Mouse (Mus musculus) cerebellum, postnatal 25 days (tissue): Measurements from ENCODE around the gene Uba52.

Experiments used
- DNase-seq, 2 experiments: peaks; one replicate each; pipeline ENCODE4 v3.0.0; 2021; ENCODE audit warnings: mixed read lengths in 2 of 2

Gene Uba52

GRCm38 (mm10) chr8:70503062-70503750, 7.4 kb downstream of the Uba52 start:
- peak; percentile 83 to 88 for DNase-seq

- DNase-seq: no peak
Measured at GRCm38 (mm10) chr8:70502540-70502939, 8.1 kb downstream of the Uba52 start.

- peak; percentile 65 to 72 for DNase-seq
Measured at GRCm38 (mm10) chr8:70501820-70502529, 8.6 kb downstream of the Uba52 start.

- peak; percentile 73 to 86 for DNase-seq
Measured at GRCm38 (mm10) chr8:70500386-70501301, 10.0 kb downstream of the Uba52 start.

GRCm38 (mm10) chr8:70495771-70496062, 14.9 kb downstream of the Uba52 start:
- no peak for DNase-seq

- no peak for DNase-seq
Measured at GRCm38 (mm10) chr8:70495001-70495770, 15.4 kb downstream of the Uba52 start.

- DNase-seq: no peak
Measured at GRCm38 (mm10) chr8:70494416-70494945, 16.1 kb downstream of the Uba52 start.

- no peak for DNase-seq
Measured at GRCm38 (mm10) chr8:70493692-70494415, 16.7 kb downstream of the Uba52 start.

- peak in 1 of 2 experiments; percentile 36 for DNase-seq
Measured at GRCm38 (mm10) chr8:70492664-70493640, 17.6 kb downstream of the Uba52 start, which contains the start of gene Crlf1. Crlf1 (plus strand) TSS chr8:70493158.

GRCm38 (mm10) chr8:70490880-70491495, 19.6 kb downstream of the Uba52 start:
- DNase-seq: no peak

GRCm38 (mm10) chr8:70490061-70490879, 20.3 kb downstream of the Uba52 start:
- DNase-seq: no peak

GRCm38 (mm10) chr8:70489576-70489975, 21.0 kb downstream of the Uba52 start:
- no peak for DNase-seq

- no peak for DNase-seq
Measured at GRCm38 (mm10) chr8:70488931-70489470, 21.6 kb downstream of the Uba52 start.

- peak; percentile 62 to 72 for DNase-seq
Measured at GRCm38 (mm10) chr8:70487993-70488796, 22.4 kb downstream of the Uba52 start.

GRCm38 (mm10) chr8:70486941-70487520, 23.6 kb downstream of the Uba52 start, which contains the start of gene Tmem59l:
Tmem59l (minus strand) TSS chr8:70487358.
- DNase-seq: peak; percentile 86 to 90

GRCm38 (mm10) chr8:70486191-70486681, 24.4 kb downstream of the Uba52 start:
- DNase-seq: peak; percentile 78 to 82

- no peak for DNase-seq
Measured at GRCm38 (mm10) chr8:70482943-70483342, 27.7 kb downstream of the Uba52 start.
